Mouse (Mus musculus): ENCODE results near the gene Cnn3. TPM values are rescaled to one million over a fixed set of nuclear protein-coding genes. Genes with fewer than 3 reads are reported as not detected.

Cnn3 gene
- total RNA-seq, 2 experiments from 2014 or later = 67.4 to 70.1 TPM

DNA sequence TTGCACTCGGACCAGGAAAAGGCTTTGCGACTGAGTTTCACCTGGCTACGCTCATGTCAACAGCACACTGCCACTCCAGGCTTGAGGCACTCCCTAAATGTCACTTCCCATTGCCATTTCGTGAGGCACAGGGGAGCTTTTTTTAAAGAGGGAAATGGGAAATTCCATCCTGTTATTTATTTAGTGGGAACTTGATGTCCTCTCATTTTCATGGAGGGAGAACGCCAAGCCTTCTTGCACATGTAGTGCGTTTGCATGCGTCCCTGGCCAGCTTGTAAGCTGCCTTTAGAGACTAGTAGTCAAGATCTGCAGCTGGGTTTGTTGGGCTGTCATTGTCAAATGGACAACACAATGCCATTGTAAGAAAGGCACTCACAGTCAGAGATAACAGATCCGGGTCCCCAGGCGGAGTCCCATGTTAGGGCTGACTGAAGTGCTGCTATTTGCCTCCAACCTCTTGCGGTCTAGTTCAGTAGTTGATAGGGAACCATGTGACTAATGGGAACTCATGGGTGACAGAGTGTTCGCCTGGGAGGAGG is 13.4 kb downstream of the Cnn3 start:
- intact Hi-C loops (cut with DNase I) = no loop called here
- DNase-seq (ENCODE audit: extremely low spot score in 1 of 2, low spot score in 2 of 2) = no peak

DNA sequence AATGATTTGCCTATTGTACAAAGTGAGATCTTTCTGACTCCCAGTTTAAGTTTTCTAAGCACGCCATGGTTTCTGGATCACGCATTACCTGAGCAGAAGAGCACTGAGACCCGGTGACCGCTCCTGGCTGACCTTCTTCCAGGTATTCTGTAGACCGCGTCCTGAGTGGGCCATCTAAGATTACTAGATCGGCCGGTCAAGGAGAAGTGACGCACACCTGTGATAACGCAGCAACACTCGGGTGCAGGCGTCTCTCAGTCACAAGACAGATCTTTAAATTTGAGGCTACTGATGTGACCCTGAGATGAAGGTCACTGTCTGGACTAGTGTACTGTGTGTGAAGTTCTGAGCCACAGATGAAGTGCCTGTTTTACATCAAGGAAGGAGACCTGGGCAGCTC is 15.2 kb downstream of the Cnn3 start:
- intact Hi-C loops (cut with DNase I) = no loop called here
- no peak for DNase-seq (ENCODE audit: extremely low spot score in 1 of 2, low spot score in 2 of 2)

GRCm38 (mm10) chr3:121442288-121442687 is 16.0 kb downstream of the Cnn3 start:
- no peak for DNase-seq (ENCODE audit: extremely low spot score in 1 of 2, low spot score in 2 of 2)
- intact Hi-C loops (cut with DNase I) = no loop called here

GRCm38 (mm10) chr3:121443861-121444271 is 17.6 kb downstream of the Cnn3 start:
- DNase-seq (ENCODE audit: extremely low spot score in 1 of 2, low spot score in 2 of 2) = no peak
- intact Hi-C loops (cut with DNase I) = no loop called here

DNA sequence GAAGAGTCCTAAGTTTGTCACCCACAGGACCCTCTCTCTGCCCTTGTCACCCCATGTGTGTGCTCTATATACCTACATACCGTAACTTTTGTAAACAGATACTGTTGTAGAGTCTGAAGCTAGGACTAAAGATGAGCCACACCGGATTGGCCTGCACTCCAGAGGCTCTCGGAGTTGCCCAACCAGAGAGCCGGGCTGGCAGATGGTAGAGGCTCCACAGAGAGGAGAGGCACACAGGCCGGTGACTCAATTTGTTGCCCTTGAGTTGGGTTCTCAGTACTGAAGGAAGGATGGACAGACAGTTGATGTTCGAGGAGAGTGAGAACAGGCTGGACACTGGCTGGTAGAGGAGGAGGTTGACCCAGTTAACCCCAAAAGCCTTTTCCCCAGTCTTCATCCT is 18.1 kb downstream of the Cnn3 start:
- DNase-seq (ENCODE audit: extremely low spot score in 1 of 2, low spot score in 2 of 2) = no peak
- intact Hi-C loops (cut with DNase I) = no loop called here

- intact Hi-C loops (cut with DNase I) = no loop called here
- DNase-seq (ENCODE audit: extremely low spot score in 1 of 2, low spot score in 2 of 2) = no peak
These were observed 20.2 kb downstream of the Cnn3 start for GRCm38 (mm10) chr3:121446454-121446853.

DNA sequence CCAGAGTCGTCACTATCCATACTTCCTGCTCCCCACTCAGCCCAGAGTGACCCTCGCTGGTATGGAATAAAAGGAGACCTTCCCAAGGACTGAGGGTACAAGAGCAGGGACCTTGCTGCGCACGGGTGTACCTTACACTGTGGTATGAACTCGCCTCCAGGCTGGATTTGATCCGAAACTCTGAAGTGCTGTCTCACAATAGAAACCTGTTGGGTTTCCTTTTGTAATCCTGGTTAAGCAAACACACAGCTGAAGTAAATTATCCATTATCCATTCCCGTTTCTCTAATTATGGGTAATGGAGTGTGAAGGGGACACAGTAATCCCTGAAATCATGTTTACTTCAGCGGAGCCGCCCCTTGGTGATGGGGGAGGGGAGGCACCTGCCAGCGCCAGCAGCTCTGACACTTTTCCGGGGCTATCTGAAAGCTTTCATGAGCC is 21.8 kb downstream of the Cnn3 start:
- no peak for DNase-seq (ENCODE audit: extremely low spot score in 1 of 2, low spot score in 2 of 2)
- intact Hi-C loops (cut with DNase I) = no loop called here

- intact Hi-C loops (cut with DNase I) = no loop called here
- DNase-seq (ENCODE audit: extremely low spot score in 1 of 2, low spot score in 2 of 2) = no peak
These were observed 22.3 kb downstream of the Cnn3 start for GRCm38 (mm10) chr3:121448606-121449005.

DNA sequence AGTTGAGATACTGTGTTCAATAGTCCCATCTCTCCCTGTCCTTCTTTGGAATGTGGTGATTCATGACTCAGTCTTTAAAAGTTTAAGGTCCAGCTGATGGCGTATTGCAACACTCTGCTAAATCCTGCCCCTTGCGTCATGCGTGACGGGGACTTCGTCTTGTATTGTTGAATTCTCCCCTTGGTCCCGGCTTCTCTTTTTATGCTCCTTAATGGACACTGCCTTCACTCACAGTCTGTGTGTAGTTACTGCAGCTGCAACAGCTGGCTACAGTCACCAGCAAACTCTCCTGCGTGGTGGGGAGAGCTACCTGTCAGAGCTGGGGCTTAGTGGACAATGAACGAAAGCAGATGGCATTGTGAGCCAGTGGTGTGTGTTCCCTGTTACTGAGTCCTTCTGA is 23.2 kb downstream of the Cnn3 start:
- DNase-seq (ENCODE audit: extremely low spot score in 1 of 2, low spot score in 2 of 2) = no peak
- intact Hi-C loops (cut with DNase I) = no loop called here

- no peak for DNase-seq (ENCODE audit: extremely low spot score in 1 of 2, low spot score in 2 of 2)
- intact Hi-C loops (cut with DNase I) = no loop called here
These were observed 25.1 kb downstream of the Cnn3 start for GRCm38 (mm10) chr3:121451404-121451803.

DNA sequence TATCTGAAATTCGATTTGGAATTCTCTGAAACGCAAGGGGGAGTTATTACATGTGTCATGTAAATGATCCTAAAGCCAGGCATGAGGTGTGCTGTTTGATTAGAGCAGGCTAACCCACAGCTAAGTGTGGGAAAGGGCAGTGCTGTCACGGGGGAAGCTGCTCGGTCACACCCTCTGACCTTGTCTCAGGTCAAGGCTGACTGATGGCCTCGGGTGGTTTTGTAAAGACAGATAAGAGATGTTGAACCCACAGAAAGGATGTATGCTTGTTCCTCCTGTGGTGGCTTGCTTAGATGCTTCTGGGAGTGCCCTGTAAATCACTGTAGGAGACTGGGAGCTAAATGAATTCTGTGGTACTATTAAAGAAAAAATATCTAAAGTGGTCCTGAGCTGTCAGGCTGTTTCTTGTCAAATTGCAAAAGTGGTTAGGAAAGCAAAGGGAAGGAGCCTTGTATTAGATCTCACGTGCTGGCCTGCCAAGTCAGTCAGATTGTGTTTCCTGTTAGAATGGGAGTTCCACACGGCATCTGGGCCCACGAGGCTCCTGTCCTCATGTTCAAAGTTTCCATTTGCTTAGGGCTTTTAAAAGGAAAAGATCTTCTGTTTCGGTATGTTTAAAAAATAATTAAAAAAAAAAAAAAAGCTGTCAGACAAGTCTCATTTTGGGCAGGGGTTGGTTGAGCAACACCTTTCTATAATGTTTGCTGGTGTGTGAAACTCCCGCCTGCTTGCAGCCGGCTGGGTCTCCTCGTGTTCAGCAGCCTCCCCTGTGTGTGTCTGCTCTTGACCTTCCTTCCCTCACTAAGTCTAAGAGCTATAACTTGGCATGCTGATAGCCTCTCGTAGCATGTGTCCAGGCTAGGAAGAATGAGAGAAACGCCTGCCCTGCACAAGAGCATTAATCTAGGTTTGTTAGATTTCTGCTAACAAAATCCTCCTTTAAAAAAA is 32.5 kb downstream of the Cnn3 start:
- intact Hi-C loops (cut with DNase I) = no loop called here
- no peak for DNase-seq (ENCODE audit: extremely low spot score in 1 of 2, low spot score in 2 of 2)

- DNase-seq (ENCODE audit: extremely low spot score in 1 of 2, low spot score in 2 of 2) = no peak
- intact Hi-C loops (cut with DNase I) = no loop called here
These were observed 34.3 kb downstream of the Cnn3 start for GRCm38 (mm10) chr3:121460473-121461193.

DNA sequence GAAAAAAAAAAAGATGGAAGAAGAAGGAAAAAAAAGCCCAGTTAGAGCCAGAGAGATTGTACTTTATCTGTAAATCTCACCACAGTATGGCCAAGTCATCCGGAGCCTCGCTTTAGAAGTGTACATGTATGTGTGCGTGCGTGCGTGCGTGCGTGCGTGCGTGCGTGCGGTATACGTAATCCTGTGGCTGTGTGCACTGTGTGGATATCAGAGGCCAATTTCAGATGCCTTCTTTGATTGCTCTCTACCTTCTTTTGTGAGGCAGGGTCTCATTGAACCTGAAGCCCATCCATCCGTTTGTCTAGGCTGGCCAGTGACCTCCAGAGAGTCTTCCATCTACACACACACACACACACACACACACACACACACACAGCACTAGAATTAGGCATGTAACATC is 35.2 kb downstream of the Cnn3 start:
- no peak for DNase-seq (ENCODE audit: extremely low spot score in 1 of 2, low spot score in 2 of 2)
- intact Hi-C loops (cut with DNase I) = no loop called here

- DNase-seq (ENCODE audit: extremely low spot score in 1 of 2, low spot score in 2 of 2) = no peak
- intact Hi-C loops (cut with DNase I) = no loop called here
These were observed 36.5 kb downstream of the Cnn3 start for GRCm38 (mm10) chr3:121462782-121463181.

DNA sequence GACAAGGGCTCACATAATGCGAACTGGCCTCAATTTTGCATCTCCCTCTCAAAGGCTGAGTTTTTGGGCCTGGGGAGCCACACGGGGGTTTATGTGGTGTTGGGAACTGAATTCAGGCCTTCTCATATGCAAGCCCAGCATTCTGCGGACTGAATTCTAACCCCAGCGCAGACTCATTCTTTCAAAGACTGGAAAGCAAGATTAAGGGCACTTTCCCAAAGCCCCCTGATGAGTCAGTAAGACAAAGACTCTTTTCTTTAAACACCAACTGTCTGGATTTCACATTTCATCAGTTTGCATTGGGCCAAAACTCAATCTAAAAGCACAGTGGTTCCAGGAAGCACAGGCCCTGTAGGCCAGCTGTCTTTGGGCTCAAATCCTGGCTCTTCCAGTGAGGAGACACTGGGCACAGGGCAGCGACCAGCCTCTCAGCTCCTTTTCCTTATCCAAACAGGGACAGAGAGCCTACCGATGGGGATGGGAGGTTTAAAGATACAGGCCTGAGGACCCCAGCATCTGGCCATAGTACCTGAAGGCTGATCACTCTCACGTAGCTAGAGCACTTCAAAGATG is 38.5 kb downstream of the Cnn3 start:
- intact Hi-C loops (cut with DNase I) = no loop called here
- DNase-seq (ENCODE audit: extremely low spot score in 1 of 2, low spot score in 2 of 2) = no peak

- no peak for DNase-seq (ENCODE audit: extremely low spot score in 1 of 2, low spot score in 2 of 2)
- intact Hi-C loops (cut with DNase I) = no loop called here
These were observed 39.5 kb downstream of the Cnn3 start for GRCm38 (mm10) chr3:121465795-121466194.

- intact Hi-C loops (cut with DNase I) = no loop called here
These were observed 40.8 kb downstream of the Cnn3 start for GRCm38 (mm10) chr3:121467094-121467552.

GRCm38 (mm10) chr3:121468136-121468535 is 41.8 kb downstream of the Cnn3 start:
- intact Hi-C loops (cut with DNase I) = no loop called here
- no peak for DNase-seq (ENCODE audit: extremely low spot score in 1 of 2, low spot score in 2 of 2)

More at GRCm38 (mm10) chr3:121467094-121467552, 40.8 kb downstream of the Cnn3 start:
- peak in 1 of 2 experiments; percentile 56 for DNase-seq (ENCODE audit: extremely low spot score in 1 of 2, low spot score in 2 of 2)
